Comparison of ENCODE assay signal across 8 mouse cellular contexts in the genomic region with DNA sequence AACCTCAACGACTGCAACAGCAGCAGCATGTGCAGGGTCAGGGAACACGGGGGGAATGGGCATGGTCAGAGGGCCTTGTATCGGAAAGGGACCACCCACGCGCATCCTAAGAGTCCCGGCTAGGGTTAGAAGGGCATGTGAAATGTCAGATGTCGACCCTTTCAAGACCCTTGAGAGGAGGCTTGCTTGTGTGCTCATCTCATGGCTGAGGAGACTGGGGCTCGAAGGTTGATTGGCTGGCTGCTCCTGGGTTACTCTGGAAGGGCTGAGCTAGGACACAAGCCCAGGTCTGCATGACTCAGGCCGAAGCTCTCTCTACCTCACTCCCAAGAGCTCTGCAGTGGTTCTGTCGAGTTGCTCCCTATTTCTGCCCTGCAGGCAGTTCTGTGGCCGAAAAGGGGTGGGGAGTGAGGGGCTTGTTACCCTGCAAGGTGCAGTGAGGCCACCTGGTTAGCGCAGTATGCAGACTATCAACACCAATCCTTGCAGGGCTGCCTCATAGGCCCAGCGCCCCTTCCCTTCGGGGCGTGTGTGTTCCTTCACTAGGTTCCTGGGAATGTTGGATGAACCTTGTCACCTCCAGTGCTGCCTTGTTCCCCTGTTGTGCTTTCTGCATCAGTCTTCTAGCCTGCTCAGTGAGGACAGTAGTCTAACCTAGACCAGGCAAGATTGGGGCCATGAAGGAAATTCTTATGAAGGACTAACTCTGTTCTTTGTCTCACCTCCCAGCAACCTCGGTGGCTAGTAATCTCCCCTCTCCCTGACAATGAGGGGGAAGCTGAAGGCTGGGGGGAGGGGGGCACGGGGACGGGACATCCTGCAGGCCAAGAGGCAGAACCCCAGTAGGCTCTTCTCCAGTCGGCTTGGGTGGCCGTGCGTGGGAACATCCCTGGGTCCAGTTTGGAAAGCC. TPM values are rescaled to one million over a fixed set of nuclear protein-coding genes. Genes with fewer than 3 reads are reported as not detected.
DNase-seq lines count a peak whose midpoint lies in the region; ATAC-seq and TF ChIP-seq lines count a peak whose summit lies in the region.

No protein-coding gene starts in this region.

- no peak for TF ChIP-seq CTCF in lung, adult 2 months (IDR thresholded peaks at IDR 0.05; ENCODE audit: insufficient read depth, low read length)

- WGBS in lung, adult 2 months: 46% methylated on average over 21 of the region's 21 CpGs
- 12% methylated on average over 21 of the region's 21 CpGs for WGBS in embryonic facial prominence, embryonic 11.5 days
- WGBS in limb, embryonic 10.5 days: 18% methylated on average over 21 of the region's 21 CpGs

- H3K36me3 ChIP-seq in embryonic facial prominence, embryonic 11.5 days (replicated peaks; ENCODE audit: control insufficient read depth, insufficient read depth, low read depth, low read length): no peaks in the 10 kb centered on the region; the same call in 1 of the 2 replicates
- H3K36me3 ChIP-seq in limb, embryonic 10.5 days: peaks cover 22% of the 10 kb centered on the region

- TF ChIP-seq POLR2A in lung, adult 2 months (IDR thresholded peaks at IDR 0.05; ENCODE audit: borderline replicate concordance, extremely low read depth, low read depth, low read length): no peak

- H3K27me3 ChIP-seq in embryonic facial prominence, embryonic 11.5 days (ENCODE audit: control insufficient read depth, insufficient read depth, low read length): no peaks in the 10 kb centered on the region
- no peaks in the 10 kb centered on the region for H3K27me3 ChIP-seq in limb, embryonic 10.5 days (ENCODE audit: low read depth, poor library complexity, severe bottlenecking)

- peak overlapping the region; percentile 50 for H3K9ac ChIP-seq in embryonic facial prominence, embryonic 11.5 days (replicated peaks; ENCODE audit: low read length)

- peaks cover 8% of the 10 kb centered on the region for H3K4me1 ChIP-seq in lung, adult 2 months (ENCODE audit: control insufficient read depth, insufficient read depth, low read length)
- no peaks in the 10 kb centered on the region; the same call in 1 of the 2 replicates for H3K4me1 ChIP-seq in embryonic facial prominence, embryonic 11.5 days (ENCODE audit: control insufficient read depth, insufficient read depth, low read length)
- H3K4me1 ChIP-seq in limb, embryonic 10.5 days: peaks cover 25% of the 10 kb centered on the region

- no peak for DNase-seq in lung, adult 2 months
- no peak for DNase-seq in lung, postnatal 36 days
- peak; percentile 21 for DNase-seq in embryonic facial prominence, embryonic 11.5 days (ENCODE audit: low spot score)
- peak; percentile 46 for DNase-seq in limb, embryonic 10.5 days (ENCODE audit: low spot score)
- DNase-seq in retina, embryonic 14.5 days (ENCODE audit: low spot score): peak; percentile 31
- DNase-seq in right cerebral cortex, adult 18-20 months: no peak
- no peak for DNase-seq in spleen, postnatal 4 days (ENCODE audit: low spot score in 2 of 2)
- no peak for DNase-seq in kidney, adult 18-20 months

- peak; percentile 8 for ATAC-seq in embryonic facial prominence, embryonic 11.5 days (replicated peaks; ENCODE audit: insufficient number of reproducible peaks, low FRiP score, low TSS enrichment, low read depth)

- peak overlapping the region; percentile 43 for H3K27ac ChIP-seq in embryonic facial prominence, embryonic 11.5 days (replicated peaks; ENCODE audit: low read depth, low read length)
- peak overlapping the region; percentile 83 for H3K27ac ChIP-seq in limb, embryonic 10.5 days

- peak overlapping the region; percentile 85 for H3K4me2 ChIP-seq in embryonic facial prominence, embryonic 11.5 days (ENCODE audit: low read depth, low read length)

- H3K4me3 ChIP-seq in lung, adult 2 months (replicated peaks; ENCODE audit: extremely low read depth, low read depth, low read length): peak overlapping the region; percentile 51
- H3K4me3 ChIP-seq in embryonic facial prominence, embryonic 11.5 days (ENCODE audit: low read depth, low read length): peak overlapping the region; percentile 30
- peak overlapping the region; percentile 57 for H3K4me3 ChIP-seq in limb, embryonic 10.5 days

- H3K9me3 ChIP-seq in embryonic facial prominence, embryonic 11.5 days (replicated peaks; ENCODE audit: control insufficient read depth, low read length): no peaks in the 10 kb centered on the region
- no peaks in the 10 kb centered on the region for H3K9me3 ChIP-seq in limb, embryonic 10.5 days (replicated peaks)

RNA-seq across cellular contexts. Expression of gene Gm13889, which starts 18.8 kb away (rescaled TPM):
- polyA plus RNA-seq in lung, adult 2 months (2012; rRNA removed): 51.8 and 107 TPM in 2 replicates
- polyA plus RNA-seq in embryonic facial prominence, embryonic 11.5 days (2014; fragmentation: Nextera tagmentation; extraction: Ambion mirVana): 3.9 and 4.6 TPM in 2 replicates
- 0.60 and 0.70 TPM in 2 replicates for polyA plus RNA-seq in limb, embryonic 10.5 days (2016; fragmentation: Nextera tagmentation; extraction: Ambion mirVana)

RNA-seq across cellular contexts. Expression of gene Gm27027, which starts 20.4 kb away (rescaled TPM):
- not detected in 2 replicates for polyA plus RNA-seq in lung, adult 2 months (2012; rRNA removed)
- not detected in 2 replicates for polyA plus RNA-seq in embryonic facial prominence, embryonic 11.5 days (2014; fragmentation: Nextera tagmentation; extraction: Ambion mirVana)
- not detected in 2 replicates for polyA plus RNA-seq in limb, embryonic 10.5 days (2016; fragmentation: Nextera tagmentation; extraction: Ambion mirVana)

RNA-seq across cellular contexts. Expression of gene Alkbh3, which starts 34.8 kb away (rescaled TPM):
- 28.2 and 36.6 TPM in 2 replicates for polyA plus RNA-seq in lung, adult 2 months (2012; rRNA removed)
- 50.2 and 53.5 TPM in 2 replicates for polyA plus RNA-seq in embryonic facial prominence, embryonic 11.5 days (2014; fragmentation: Nextera tagmentation; extraction: Ambion mirVana)
- polyA plus RNA-seq in limb, embryonic 10.5 days (2016; fragmentation: Nextera tagmentation; extraction: Ambion mirVana): 48.8 and 56.2 TPM in 2 replicates

Comparison
In these comparisons a context has a peak if more than half of its experiments do, and no peak if none do; other contexts are left out.
1. DNase-seq: peak in embryonic facial prominence, embryonic 11.5 days (single experiment), limb, embryonic 10.5 days (single experiment) and retina, embryonic 14.5 days (single experiment); none in lung, adult 2 months (single experiment), lung, postnatal 36 days (single experiment), right cerebral cortex, adult 18-20 months (single experiment), spleen, postnatal 4 days (0 of 2) and kidney, adult 18-20 months (single experiment).
2. Peak in every context shown above with its lines, with median percentiles within 50 percentile points of each other: H3K4me3 ChIP-seq.